ENCODE assay signal across 23 mouse cellular contexts in genomic region chr9:110899451-110900008, GRCm38 (mm10). TPM values are rescaled to one million over a fixed set of nuclear protein-coding genes. Genes with fewer than 3 reads are reported as not detected.
"Had no signal": no experiment of that assay in that cellular context is flagged by ENCODE, and none has a peak within 500 bp of the region (broad histone marks: within the 10 kb centered on the region; RNA-seq: fewer than 3 reads in every experiment).

No protein-coding gene starts in this region.

- H3K27me3 ChIP-seq: liver, embryonic 13.5 days; liver, embryonic 15.5 days; lung, embryonic 15.5 days; midbrain, embryonic 15.5 days; neural tube, embryonic 12.5 days; stomach, embryonic 15.5 days had no signal

- H3K36me3 ChIP-seq: liver, embryonic 13.5 days; liver, embryonic 15.5 days; lung, embryonic 15.5 days; midbrain, embryonic 13.5 days; midbrain, embryonic 15.5 days; neural tube, embryonic 12.5 days; stomach, embryonic 15.5 days had no signal

- DNase-seq: liver; liver, embryonic 13.5 days; liver, postnatal 0 days; lung, postnatal 10 days; lung, postnatal 36 days; right cerebral cortex, postnatal 14 days had no signal

- ATAC-seq: liver, postnatal 0 days; midbrain, embryonic 13.5 days; midbrain, embryonic 15.5 days had no signal

- H3K4me1 ChIP-seq: megakaryocyte, embryonic 14.5 days had no signal

- H3K9ac ChIP-seq: liver, embryonic 13.5 days; liver, embryonic 15.5 days; liver, postnatal 0 days; lung, embryonic 15.5 days; midbrain, embryonic 13.5 days; midbrain, embryonic 15.5 days; neural tube, embryonic 12.5 days; stomach, embryonic 15.5 days had no signal

- H3K4me2 ChIP-seq: liver, embryonic 11.5 days; liver, embryonic 13.5 days; liver, embryonic 15.5 days; lung, embryonic 15.5 days; midbrain, embryonic 11.5 days; midbrain, embryonic 13.5 days; midbrain, embryonic 15.5 days; neural tube, embryonic 12.5 days; stomach, embryonic 15.5 days had no signal

- H3K9me3 ChIP-seq: liver, embryonic 13.5 days; liver, embryonic 15.5 days; lung, embryonic 15.5 days; megakaryocyte, embryonic 14.5 days; midbrain, embryonic 13.5 days; midbrain, embryonic 15.5 days; neural tube, embryonic 12.5 days; stomach, embryonic 15.5 days had no signal

- H3K4me3 ChIP-seq: liver, embryonic 13.5 days; liver, embryonic 15.5 days; lung, embryonic 15.5 days; megakaryocyte, embryonic 14.5 days; midbrain, embryonic 13.5 days; midbrain, embryonic 15.5 days; neural tube, embryonic 12.5 days; stomach, embryonic 15.5 days had no signal

- H3K27ac ChIP-seq: liver, embryonic 13.5 days; liver, embryonic 15.5 days; lung, embryonic 15.5 days; macrophage; midbrain, embryonic 13.5 days; midbrain, embryonic 15.5 days; neural tube, embryonic 12.5 days; stomach, embryonic 15.5 days; stomach, postnatal 0 days had no signal

RNA-seq across cellular contexts. Expression of gene Fam240a, which starts 17.1 kb away (rescaled TPM):
- total RNA-seq: megakaryocyte progenitor cell, adult 5-6 weeks; midbrain, postnatal 0 days; monocyte, adult 5-6 weeks had no signal
- polyA plus RNA-seq: liver, embryonic 11.5 days; liver, embryonic 13.5 days; liver, embryonic 15.5 days; liver, postnatal 0 days; lung, embryonic 15.5 days; macrophage; midbrain, embryonic 11.5 days; midbrain, embryonic 13.5 days; midbrain, embryonic 15.5 days; midbrain, postnatal 0 days; neural tube, embryonic 12.5 days; neural tube, embryonic 14.5 days; stomach, embryonic 15.5 days; stomach, postnatal 0 days; testis, adult 2 months had no signal

RNA-seq across cellular contexts. Expression of gene Tmie, which starts 19.6 kb away (rescaled TPM):
- total RNA-seq: megakaryocyte progenitor cell, adult 5-6 weeks; monocyte, adult 5-6 weeks had no signal

RNA-seq across cellular contexts. Expression of gene Prss50, which starts 41.8 kb away (rescaled TPM):
- total RNA-seq: monocyte, adult 5-6 weeks; neutrophil, adult 5-6 weeks had no signal
- polyA plus RNA-seq: lung, embryonic 15.5 days; macrophage; midbrain, embryonic 15.5 days had no signal

RNA-seq across cellular contexts. Expression of gene Tdgf1, which starts 46.4 kb away (rescaled TPM):
- total RNA-seq: megakaryocyte progenitor cell, adult 5-6 weeks; midbrain, postnatal 0 days; monocyte, adult 5-6 weeks had no signal
- polyA plus RNA-seq: liver, embryonic 11.5 days; liver, embryonic 13.5 days; liver, embryonic 15.5 days; liver, postnatal 0 days; lung, embryonic 15.5 days; macrophage; midbrain, embryonic 11.5 days; midbrain, embryonic 13.5 days; midbrain, embryonic 15.5 days; midbrain, postnatal 0 days; neural tube, embryonic 12.5 days; stomach, embryonic 15.5 days; stomach, postnatal 0 days had no signal
